Mouse (Mus musculus) thymus, postnatal 25 days (tissue): Measurements from ENCODE around the gene Mptx1.
"Not testable (repeated sequence)": the region's sequence is repeated elsewhere in the genome, so short reads cannot be mapped to it uniquely, and the experiment has no call there.

Source experiments
- DNase-seq: peaks from one replicate; pipeline ENCODE4 v3.0.0; 2022

Gene Mptx1

DNA sequence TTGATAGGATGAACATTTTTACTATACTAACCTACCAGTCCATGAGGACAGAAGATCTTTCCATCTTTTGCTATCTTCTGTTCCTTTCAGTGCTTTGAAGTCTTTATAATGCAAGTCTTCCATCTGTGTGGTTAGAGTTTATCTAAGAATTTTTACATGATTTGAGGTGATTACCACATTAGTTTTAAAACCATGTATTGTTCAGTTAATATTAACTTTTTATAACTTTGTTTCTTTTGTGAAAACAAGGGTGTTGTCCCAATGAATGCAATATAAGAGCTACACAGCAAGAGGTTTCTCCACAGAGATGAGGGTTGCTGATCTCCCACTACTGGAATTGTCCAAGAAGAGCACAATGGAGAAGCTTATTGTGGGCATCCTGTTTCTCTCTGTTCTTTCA is at the start of gene Mptx1:
Gene Mptx1 (plus strand): TSS at position 301 of the 400 bp plus-strand sequence.
- DNase-seq = no peak

DNA sequence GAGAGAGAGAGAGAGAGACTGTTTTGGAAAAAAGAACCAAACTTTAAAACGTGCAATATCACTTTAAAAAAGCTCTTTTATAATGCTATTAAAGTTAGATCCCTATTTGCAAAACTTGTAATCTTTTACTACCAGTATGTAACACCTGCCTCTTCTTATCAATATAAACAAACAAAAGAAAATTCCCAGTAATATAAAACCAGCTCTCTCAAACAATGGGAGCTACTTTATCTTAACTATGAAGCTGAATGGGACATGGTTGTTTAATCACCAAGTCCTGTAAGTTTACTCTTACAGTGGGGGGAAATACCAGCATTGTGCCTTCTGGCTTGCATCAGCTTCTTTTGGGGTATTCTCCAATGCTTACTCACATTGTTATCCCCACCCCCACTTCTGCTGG is 27.2 kb upstream of the Mptx1 start:
- DNase-seq = no peak

DNA sequence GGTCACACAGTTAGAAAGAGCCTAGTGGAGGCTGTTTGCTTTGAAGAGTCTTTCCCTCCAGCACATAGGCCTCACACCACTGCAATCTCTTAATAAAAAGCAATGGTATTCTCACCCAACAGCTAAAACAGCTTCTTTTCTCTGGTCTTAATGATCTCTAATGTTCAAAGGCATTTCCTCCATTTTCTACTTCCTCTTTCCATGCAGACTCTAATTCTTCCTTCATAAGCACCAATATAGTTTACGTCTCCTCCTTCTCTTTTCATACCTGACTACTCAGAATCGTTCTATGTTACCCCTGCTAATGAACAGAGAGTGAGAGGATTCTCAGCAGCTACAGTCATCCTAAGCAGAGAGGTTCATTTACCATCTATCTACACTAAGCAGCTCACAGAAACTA is 13.0 kb upstream of the Mptx1 start:
- DNase-seq = no peak

DNA sequence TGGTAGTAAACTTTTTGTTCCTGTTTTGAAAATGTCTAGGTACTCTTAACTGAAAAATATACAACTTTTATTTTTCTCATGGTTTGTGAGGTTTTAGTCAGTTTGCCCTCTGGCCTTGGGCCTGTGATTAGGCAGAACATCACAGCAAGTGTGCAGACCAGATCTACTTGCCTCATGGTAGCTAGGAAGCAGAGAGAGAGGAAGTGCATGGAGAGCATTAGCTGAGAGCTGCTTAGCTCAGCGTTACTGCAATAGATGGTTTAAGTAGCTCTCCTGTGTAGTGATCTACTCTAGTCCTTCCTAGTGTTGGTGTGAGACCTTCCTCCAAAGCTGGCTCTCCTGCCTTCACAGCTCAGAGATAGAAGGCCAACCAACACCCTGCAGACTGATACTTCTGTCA is 23.3 kb downstream of the Mptx1 start:
- DNase-seq = not testable (repeated sequence)

DNA sequence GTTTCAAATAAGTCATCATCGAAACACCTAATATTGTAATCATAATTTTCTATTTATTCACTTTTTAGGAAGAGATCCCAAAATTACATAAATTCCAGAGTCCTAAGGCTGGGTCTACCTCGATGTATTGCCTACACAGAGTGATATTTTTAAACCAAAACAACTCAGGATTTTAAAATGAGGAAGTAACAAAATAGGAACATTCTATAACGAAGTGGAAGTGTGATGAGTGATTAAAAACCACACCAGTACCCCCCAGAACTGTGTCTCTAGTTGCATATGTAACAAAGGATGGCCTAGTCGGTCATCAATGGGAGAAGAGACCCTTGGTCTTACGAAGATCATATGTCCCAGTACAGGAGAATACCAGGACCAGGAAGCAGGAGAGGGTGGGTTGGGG is 24.3 kb downstream of the Mptx1 start:
- no peak for DNase-seq

DNA sequence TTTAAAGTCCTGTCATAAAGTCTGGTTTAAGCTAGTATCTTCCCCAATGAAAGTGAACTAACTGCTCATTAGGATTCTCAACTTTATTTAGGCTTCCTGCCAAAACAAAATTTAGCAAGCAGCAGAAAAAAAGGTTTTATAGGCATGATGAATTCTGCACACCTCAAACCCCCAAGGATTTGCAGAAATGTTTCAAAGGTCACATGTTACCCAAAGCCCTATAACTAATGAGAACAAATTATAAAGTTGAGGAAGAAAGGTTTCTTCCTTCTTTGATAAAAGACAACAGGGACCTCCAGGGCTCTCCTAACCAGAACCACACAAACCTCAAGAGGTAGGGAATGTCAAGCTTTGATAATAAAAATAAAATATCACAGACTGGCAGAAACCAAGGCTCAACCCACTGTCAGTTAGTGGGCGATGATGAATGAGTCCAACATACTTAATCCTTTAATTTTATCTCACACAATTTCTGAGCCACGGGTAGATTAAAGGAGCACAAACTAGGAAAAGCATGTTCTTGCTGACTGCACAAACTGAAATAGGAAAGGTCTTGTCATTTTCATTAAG is 34.6 kb downstream of the Mptx1 start, which contains the start of gene Olfr417:
Gene Olfr417 (plus strand): TSS at position 241 of the 570 bp plus-strand sequence.
- no peak for DNase-seq

DNA sequence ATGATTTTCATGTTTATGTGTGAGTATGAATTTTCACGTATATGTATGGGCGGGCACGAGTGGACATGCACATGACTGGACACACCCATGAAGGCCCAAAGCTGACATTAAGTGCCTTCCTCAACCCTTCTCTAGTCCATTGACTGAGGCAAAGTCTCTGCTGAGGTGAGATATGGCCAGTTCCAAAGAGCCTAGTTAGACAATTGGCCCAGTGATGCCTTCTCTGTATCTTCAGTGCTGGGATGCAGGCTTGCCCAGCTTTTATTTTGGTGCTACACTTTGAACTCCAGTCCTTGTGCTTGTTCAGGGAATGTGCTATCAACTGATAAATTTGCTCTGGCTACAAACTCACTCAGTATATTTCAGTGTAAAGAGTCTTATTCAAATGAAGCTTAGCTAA is 43.5 kb downstream of the Mptx1 start:
- DNase-seq = no peak
